Mouse (Mus musculus) myocyte (in vitro differentiated cells): ENCODE data around the gene Optc.

Source experiments
- CEBPB ChIP-seq: IDR thresholded peaks from 2 replicates; pipeline ENCODE4 v1.6.1; 2011; ENCODE audit warnings: mild to moderate bottlenecking, moderate library complexity; ENCODE audit not compliant: poor library complexity, insufficient read depth, severe bottlenecking
- E2F4 ChIP-seq: IDR thresholded peaks from one replicate; pipeline ENCODE4 v1.6.1; 2011; ENCODE audit warnings: mild to moderate bottlenecking, control low read depth, moderate library complexity; ENCODE audit not compliant: insufficient read depth
- MAX ChIP-seq: IDR thresholded peaks from one replicate; pipeline ENCODE4 v1.6.1; 2011; ENCODE audit warnings: low read depth, mild to moderate bottlenecking, control low read depth
- POLR2A ChIP-seq: IDR thresholded peaks from one replicate; pipeline ENCODE4 v1.6.1; 2011; ENCODE audit warnings: low read depth, mild to moderate bottlenecking, control low read depth, moderate library complexity; ENCODE audit not compliant: insufficient read length
- POLR2AphosphoS2 ChIP-seq: IDR thresholded peaks from one replicate; pipeline ENCODE4 v1.6.1; 2011; ENCODE audit warnings: low read depth, control low read depth; ENCODE audit not compliant: insufficient read length
- REST ChIP-seq: IDR thresholded peaks from one replicate; pipeline ENCODE4 v1.6.1; 2011; ENCODE audit warnings: mild to moderate bottlenecking, control low read depth, moderate library complexity; ENCODE audit not compliant: insufficient read depth, insufficient read length
- SRF ChIP-seq: IDR thresholded peaks from one replicate; pipeline ENCODE4 v1.6.1; 2011; ENCODE audit warnings: low read depth; ENCODE audit not compliant: control insufficient read depth, insufficient read length
- TCF12 ChIP-seq: IDR thresholded peaks from one replicate; pipeline ENCODE4 v1.6.1; 2011; ENCODE audit warnings: mild to moderate bottlenecking, control low read depth; ENCODE audit not compliant: poor library complexity, insufficient read depth, severe bottlenecking
- USF1 ChIP-seq: IDR thresholded peaks from one replicate; pipeline ENCODE4 v1.6.1; 2011; ENCODE audit warnings: low read depth, mild to moderate bottlenecking, control low read depth, moderate library complexity

DNA sequence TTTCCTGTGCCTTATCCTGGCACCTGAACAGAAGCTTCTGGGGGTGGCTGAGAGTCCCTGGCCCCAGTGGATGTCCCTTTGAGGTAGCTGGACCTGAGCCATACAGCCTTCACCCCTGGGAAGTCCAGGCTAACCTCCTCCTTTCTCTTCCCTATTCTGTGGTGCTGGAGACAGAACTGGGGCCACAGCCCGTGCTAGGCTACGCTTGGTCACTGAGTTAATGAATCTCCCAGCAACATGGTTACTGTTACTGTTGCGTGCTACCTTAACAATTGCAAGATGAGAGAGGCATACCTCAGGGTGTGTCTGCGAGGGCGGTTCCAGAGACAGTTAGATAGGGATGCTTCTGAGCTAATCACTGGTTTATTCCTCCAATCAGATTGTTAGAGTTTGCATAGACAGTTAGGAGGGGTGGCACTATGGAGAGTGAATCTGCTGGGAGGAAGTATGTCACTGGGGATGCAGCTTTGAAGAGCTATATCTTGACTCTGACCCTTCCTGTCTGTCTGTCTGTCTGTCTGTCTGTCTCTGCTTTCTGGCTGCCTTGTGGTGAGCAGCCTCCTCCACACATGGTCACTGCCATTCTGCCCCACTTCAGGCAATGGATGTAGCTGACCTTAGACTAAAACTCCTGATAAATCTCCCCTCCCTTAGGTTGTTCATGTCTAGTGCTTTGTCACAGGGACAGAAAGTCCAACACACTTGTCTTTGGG, 20.1 kb downstream of the Optc start:
- TF ChIP-seq POLR2A: no peak
- no peak for TF ChIP-seq USF1
- no peak for TF ChIP-seq E2F4
- TF ChIP-seq MAX: no peak
- no peak for TF ChIP-seq TCF12
- TF ChIP-seq CEBPB: no peak
- no peak for TF ChIP-seq REST
- TF ChIP-seq SRF: no peak
- no peak for TF ChIP-seq POLR2AphosphoS2
